Mouse (Mus musculus) liver, postnatal 0 days (tissue): Measurements from ENCODE around the gene Riox1. TPM values are rescaled to one million over a fixed set of nuclear protein-coding genes. Genes with fewer than 3 reads are reported as not detected.

Experiments used
- ATAC-seq: fragments of 200-750 bp; cut with Nextera tagmentation; 2 replicates; pipeline ENCODE4 v1.8.0; 2017; ENCODE audit warnings: mild to moderate bottlenecking, moderate library complexity
- DNase-seq: peaks from one replicate; pipeline ENCODE4 v3.0.0-alpha.2; 2016
- H3K27ac ChIP-seq: fragments of 300-500 bp; sonication (generic); 2 replicates; pipeline ENCODE4 v1.5.1; 2014; ENCODE audit warnings: antibody characterized with exemption, moderate library complexity, mild to moderate bottlenecking, low read depth
- H3K27me3 ChIP-seq: fragments of 300-500 bp; sonication (generic); 2 replicates; pipeline ENCODE4 v1.6.1; 2014; ENCODE audit warnings: low read length, control low read depth, mixed read lengths; ENCODE audit not compliant: insufficient read depth
- H3K36me3 ChIP-seq: fragments of 300-500 bp; sonication (generic); replicated peaks from 2 replicates; pipeline ENCODE4 v1.6.1; 2014; ENCODE audit warnings: mild to moderate bottlenecking, control low read depth, low read length, moderate library complexity, mixed read lengths; ENCODE audit not compliant: insufficient read depth
- H3K4me1 ChIP-seq: fragments of 300-500 bp; sonication (generic); 2 replicates; pipeline ENCODE4 v1.6.1; 2014; ENCODE audit warnings: antibody characterized with exemption, mild to moderate bottlenecking, control low read depth; ENCODE audit not compliant: insufficient read depth
- H3K4me2 ChIP-seq: fragments of 300-500 bp; sonication (generic); 2 replicates; pipeline ENCODE4 v1.6.1; 2014; ENCODE audit warnings: low read depth, mild to moderate bottlenecking, low read length, moderate library complexity, mixed read lengths
- H3K4me3 ChIP-seq: fragments of 300-500 bp; sonication (generic); 2 replicates; pipeline ENCODE4 v1.5.1; 2014; ENCODE audit warnings: low read depth, low read length
- H3K9ac ChIP-seq: fragments of 300-500 bp; sonication (generic); replicated peaks from 2 replicates; pipeline ENCODE4 v1.6.1; 2014; ENCODE audit warnings: mild to moderate bottlenecking, moderate library complexity
- H3K9me3 ChIP-seq: fragments of 300-500 bp; sonication (generic); 2 replicates; pipeline ENCODE4 v1.6.1; 2016; ENCODE audit warnings: mild to moderate bottlenecking, control low read depth, low read length, mixed read lengths
- CTCF ChIP-seq: sonication (generic); IDR thresholded peaks from 2 replicates; pipeline ENCODE4 v1.5.1; 2016; ENCODE audit warnings: antibody characterized with exemption, low read depth
- EP300 ChIP-seq: IDR thresholded peaks from 2 replicates; pipeline ENCODE4 v1.6.1; 2016; ENCODE audit warnings: antibody characterized with exemption, low read depth, mild to moderate bottlenecking
- WGBS: fragments of 180-500 bp; shearing (Covaris S2); extraction: QIAGEN DNeasy Blood & Tissue Kit; methylation state at CpG from one replicate; pipeline ENCODE4 v1.1.7; 2014; ENCODE audit not compliant: insufficient replicate concordance; 5-methylcytosine and 5-hydroxymethylcytosine counted together
- polyA plus RNA-seq: library from polyadenylated mRNA; unstranded; fragments of >200 nt; fragmentation: Nextera tagmentation; extraction: Ambion mirVana; gene quantifications from 2 replicates; pipeline ENCODE4 v1.2.1, GENCODE M21; 2015

The Riox1 gene
- 6.2 and 8.1 TPM in 2 replicates for polyA plus RNA-seq

DNA sequence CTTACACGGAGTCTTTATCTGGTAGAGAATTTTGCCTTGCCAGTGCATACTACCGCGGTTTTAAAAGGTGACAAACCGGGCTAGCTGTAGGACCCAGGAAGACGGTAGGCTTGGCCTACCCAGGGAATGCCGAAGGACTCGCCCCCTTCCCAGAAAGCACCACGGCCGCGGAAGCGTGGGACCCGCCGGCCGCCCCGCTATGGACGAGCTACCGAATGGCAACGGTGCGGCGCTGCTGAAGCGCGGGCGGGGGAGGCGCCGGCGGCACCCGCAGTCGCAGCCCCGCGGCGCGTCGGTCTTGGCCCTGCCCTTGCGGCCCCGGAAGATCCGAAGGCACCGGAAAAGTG, at the start of gene Riox1:
Gene Riox1 (plus strand): TSS at position 116 of the 347 bp plus-strand sequence.
- H3K4me2 ChIP-seq = peak within 1 kb of the TSS; percentile 98
- DNase-seq = peak; percentile 87
- peak within 1 kb of the TSS; percentile 79 for H3K9ac ChIP-seq
- H3K4me3 ChIP-seq = peak within 1 kb of the TSS; percentile 77
- H3K9me3 ChIP-seq = no peaks in the 10 kb centered on the region
- peak; percentile 89 for ATAC-seq
- TF ChIP-seq EP300 = no peak
- TF ChIP-seq CTCF = no peak
- under 1% methylated on average over 36 of the region's 37 CpGs for WGBS
- no peaks in the 10 kb centered on the region for H3K27me3 ChIP-seq
- no peaks in the 10 kb centered on the region for H3K36me3 ChIP-seq
- H3K4me1 ChIP-seq = peaks cover 35% of the 10 kb centered on the region
- peak within 1 kb of the TSS; percentile 88 for H3K27ac ChIP-seq

DNA sequence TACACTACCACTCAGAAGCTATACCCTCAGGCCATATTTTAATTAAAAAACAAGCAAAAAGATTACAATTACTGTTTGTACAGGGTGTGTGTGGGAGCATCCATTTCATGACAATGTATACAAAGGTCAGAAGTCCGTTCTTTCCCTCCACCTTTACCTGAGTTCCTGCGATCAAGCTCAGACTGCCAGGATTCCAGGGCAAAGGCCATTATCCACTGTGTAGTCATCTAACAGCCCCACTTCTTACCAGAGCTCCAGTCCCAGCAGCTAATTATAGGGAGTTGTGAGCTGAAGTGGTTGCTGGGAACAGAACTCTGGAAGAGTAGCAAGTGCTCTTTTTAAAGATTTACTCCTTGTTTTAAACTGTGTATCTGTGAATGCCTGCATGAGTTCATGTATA, 40.0 kb upstream of the Riox1 start:
- TF ChIP-seq EP300 = no peak
- TF ChIP-seq CTCF = no peak
- Histone ChIP-seq H3K27me3 (no peaks in the 10 kb centered on the region), H3K9ac (no peak overlapping the region), H3K27ac (peak overlapping the region; percentile 62), H3K36me3 (peaks cover 4% of the 10 kb centered on the region; the same call in 1 of the 2 replicates), H3K9me3 (no peaks in the 10 kb centered on the region), H3K4me1 (peaks cover 18% of the 10 kb centered on the region), H3K4me3 (no peak overlapping the region), H3K4me2 (no peak overlapping the region)
- ATAC-seq (peak; percentile 88), DNase-seq (no peak)
- WGBS = 71% methylated on average over 2 of the region's 2 CpGs

DNA sequence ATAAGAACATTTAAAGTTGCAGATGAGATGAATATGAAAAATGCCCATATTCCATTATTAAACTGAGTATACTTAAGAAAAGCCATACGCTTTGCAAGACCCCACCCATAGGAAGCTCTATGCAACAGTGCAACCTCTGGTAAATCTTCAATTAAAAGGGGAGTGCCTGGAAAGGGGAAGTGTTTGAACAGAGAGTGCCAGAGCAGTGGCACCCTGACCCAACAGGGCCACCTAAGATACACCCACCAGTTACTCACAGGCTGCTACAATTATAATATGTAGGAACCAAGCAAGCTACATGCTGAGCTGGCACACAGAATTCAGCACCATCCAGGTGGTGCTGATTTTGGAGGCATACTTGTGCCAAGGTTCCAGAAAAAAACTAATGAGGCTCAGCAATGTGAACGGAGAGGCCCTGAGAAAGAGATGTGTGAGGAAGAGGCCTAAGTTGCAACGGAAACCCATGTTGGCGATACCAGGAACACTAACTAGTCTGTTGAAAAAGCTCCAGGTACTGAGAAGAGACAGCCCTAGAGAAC, 36.1 kb upstream of the Riox1 start:
- Histone ChIP-seq H3K9ac (no peak overlapping the region), H3K4me2 (0 out of 2 replicates have a peak overlapping the region, but pooled peaks have one; percentile 35), H3K27me3 (no peaks in the 10 kb centered on the region), H3K4me3 (no peak overlapping the region), H3K36me3 (peaks cover 8% of the 10 kb centered on the region), H3K4me1 (peaks cover 25% of the 10 kb centered on the region), H3K9me3 (no peaks in the 10 kb centered on the region), H3K27ac (peak overlapping the region; percentile 64; the same call in 1 of the 2 replicates)
- WGBS = 82% methylated on average over 4 of the region's 4 CpGs
- TF ChIP-seq EP300 (no peak), CTCF (no peak)
- ATAC-seq = no peak
- DNase-seq = no peak

DNA sequence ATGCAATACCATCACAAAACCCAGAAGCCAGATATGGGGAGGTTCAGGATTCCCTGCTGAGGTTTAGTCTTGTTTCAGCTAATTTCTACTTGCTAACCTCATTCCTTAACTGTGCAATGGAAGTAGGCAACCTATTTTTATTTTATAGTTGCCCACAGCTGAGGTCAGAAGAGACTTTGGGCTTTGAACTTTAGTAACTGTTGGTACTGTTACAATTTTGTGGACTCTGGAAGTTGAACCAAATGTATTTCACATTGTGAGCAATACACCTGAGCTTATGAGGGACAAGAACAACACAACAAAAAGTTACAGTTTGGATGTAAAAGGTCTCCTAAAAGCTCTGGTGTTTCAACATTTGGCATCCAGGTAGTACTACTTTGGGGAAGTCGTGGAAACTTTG, 35.6 kb upstream of the Riox1 start:
- Histone ChIP-seq H3K27ac (peak overlapping the region; percentile 64; the same call in 1 of the 2 replicates), H3K36me3 (peaks cover 8% of the 10 kb centered on the region), H3K9me3 (no peaks in the 10 kb centered on the region), H3K4me2 (peak overlapping the region; percentile 35), H3K9ac (no peak overlapping the region), H3K27me3 (no peaks in the 10 kb centered on the region), H3K4me3 (no peak overlapping the region), H3K4me1 (peaks cover 24% of the 10 kb centered on the region)
- DNase-seq (no peak), ATAC-seq (no peak)
- WGBS = 58% methylated on average over 1 of the region's 1 CpGs
- TF ChIP-seq EP300 = no peak
- no peak for TF ChIP-seq CTCF

DNA sequence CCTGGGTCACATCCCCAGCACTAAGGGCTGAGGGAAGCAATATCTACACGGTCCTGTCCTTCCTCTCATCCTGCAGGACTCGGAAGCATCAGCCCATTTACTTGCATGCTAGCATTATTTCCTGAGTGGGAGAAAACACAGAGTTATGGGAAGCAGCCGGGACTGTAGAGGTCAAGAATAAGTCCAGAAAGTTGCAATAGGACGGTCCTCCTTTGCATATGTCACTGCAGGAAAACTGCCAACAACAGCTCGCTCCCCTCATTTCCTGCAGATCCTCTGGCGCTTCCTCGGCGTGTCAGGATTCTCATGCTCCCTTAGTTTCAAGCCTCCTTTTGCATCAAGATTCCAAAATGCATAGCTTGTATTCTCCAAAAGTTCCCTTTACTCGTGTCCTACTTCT, 33.5 kb upstream of the Riox1 start:
- 69% methylated on average over 9 of the region's 9 CpGs for WGBS
- Histone ChIP-seq H3K4me3 (no peak overlapping the region), H3K4me1 (peaks cover 25% of the 10 kb centered on the region), H3K9ac (no peak overlapping the region), H3K27me3 (no peaks in the 10 kb centered on the region), H3K27ac (0 out of 2 replicates have a peak overlapping the region, but pooled peaks have one; percentile 18), H3K4me2 (no peak overlapping the region), H3K9me3 (no peaks in the 10 kb centered on the region), H3K36me3 (peaks cover 8% of the 10 kb centered on the region)
- no peak for TF ChIP-seq CTCF
- TF ChIP-seq EP300 = no peak
- ATAC-seq (no peak), DNase-seq (no peak)

DNA sequence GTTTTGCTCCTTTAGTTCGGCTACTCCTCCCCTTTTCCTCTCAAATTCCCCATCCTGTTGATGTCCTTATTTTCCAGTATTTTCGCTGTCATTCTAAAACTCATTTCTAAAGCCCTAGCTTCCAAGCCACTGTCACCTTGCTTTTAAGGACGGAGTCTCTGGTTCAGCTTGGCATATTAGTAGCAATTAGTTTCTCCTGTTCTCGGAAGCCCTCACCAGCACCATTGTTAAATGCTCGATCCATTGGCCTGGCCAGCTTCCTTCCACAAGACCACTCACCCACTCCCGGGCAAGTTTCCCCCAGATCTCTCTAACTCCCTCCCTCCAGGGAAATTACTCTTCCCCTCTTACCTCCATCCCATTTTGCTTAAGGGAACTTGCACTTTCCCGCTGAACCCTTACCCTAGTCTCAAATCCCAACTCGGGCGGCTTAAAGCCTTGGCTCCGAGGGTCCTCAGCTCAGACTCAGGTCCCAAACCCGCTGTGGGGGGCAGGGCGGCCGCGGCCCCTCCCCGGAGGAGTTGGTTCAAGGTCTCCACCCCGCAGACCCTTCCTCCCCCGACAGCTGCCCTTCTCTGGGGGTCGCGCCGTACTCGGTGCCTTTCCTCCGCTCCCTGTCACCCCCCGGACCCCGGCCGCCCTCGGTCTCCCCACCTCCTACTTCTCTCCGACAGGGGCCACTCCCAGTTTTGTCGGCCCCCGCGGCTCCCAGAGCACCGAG, 29.5 kb upstream of the Riox1 start:
- Histone ChIP-seq H3K27me3 (no peaks in the 10 kb centered on the region), H3K4me2 (peak overlapping the region; percentile 99), H3K9ac (peak overlapping the region; percentile 83), H3K4me3 (peak overlapping the region; percentile 74), H3K4me1 (peaks cover 26% of the 10 kb centered on the region), H3K36me3 (peaks cover 4% of the 10 kb centered on the region; the same call in 1 of the 2 replicates), H3K27ac (peak overlapping the region; percentile 87), H3K9me3 (no peaks in the 10 kb centered on the region)
- DNase-seq (no peak), ATAC-seq (no peak)
- 3% methylated on average over 29 of the region's 31 CpGs for WGBS
- TF ChIP-seq CTCF (no peak), EP300 (no peak)
